Mouse (Mus musculus): ENCODE measurements at regions not wholly inside any gene's neighbourhood (a gene's known extent, or its start where the extent isn't known, plus 50 kb on each side); places are given as distances from the start of the nearest gene placed in this dataset.

GRCm38 (mm10) chr19:26439163-26439562, 165.7 kb upstream of the Smarca2 start:
- DNase-seq (no peak), ATAC-seq (ENCODE audit: low read depth) (no peak)

GRCm38 (mm10) chr19:26445309-26445708, 159.5 kb upstream of the Smarca2 start:
- Histone ChIP-seq H3K9me3 (replicated peaks) (no peaks in the 10 kb centered on the region), H3K4me2 (no peak overlapping the region), H3K4me3 (replicated peaks) (no peak overlapping the region), H3K4me1 (replicated peaks) (no peaks in the 10 kb centered on the region), H3K9ac (no peak overlapping the region), H3K27ac (no peak overlapping the region), H3K27me3 (no peaks in the 10 kb centered on the region), H3K36me3 (no peaks in the 10 kb centered on the region)
- no peak for DNase-seq
- WGBS (ENCODE audit: insufficient replicate concordance): 56% methylated on average over 4 of the region's 4 CpGs
- no peak for ATAC-seq (ENCODE audit: low read depth)

More at GRCm38 (mm10) chr19:26439163-26439562, 165.7 kb upstream of the Smarca2 start:
- Histone ChIP-seq H3K4me3 (replicated peaks) (no peak overlapping the region), H3K4me2 (no peak overlapping the region), H3K27ac (no peak overlapping the region), H3K4me1 (replicated peaks) (no peaks in the 10 kb centered on the region), H3K9me3 (replicated peaks) (no peaks in the 10 kb centered on the region), H3K9ac (no peak overlapping the region), H3K27me3 (no peaks in the 10 kb centered on the region), H3K36me3 (no peaks in the 10 kb centered on the region)
- WGBS (ENCODE audit: insufficient replicate concordance): 39% methylated on average over 2 of the region's 2 CpGs

GRCm38 (mm10) chr19:26447427-26448023, 157.3 kb upstream of the Smarca2 start:
- no peaks in the 10 kb centered on the region for H3K9me3 ChIP-seq (replicated peaks)
- H3K4me1 ChIP-seq (replicated peaks): no peaks in the 10 kb centered on the region
- DNase-seq (no peak), ATAC-seq (ENCODE audit: low read depth) (no peak)
- H3K4me3 ChIP-seq (replicated peaks): no peak overlapping the region
- H3K27ac ChIP-seq: no peak overlapping the region
- H3K36me3 ChIP-seq: no peaks in the 10 kb centered on the region
- H3K9ac ChIP-seq: no peak overlapping the region
- WGBS (ENCODE audit: insufficient replicate concordance): 71% methylated on average over 7 of the region's 7 CpGs
- no peaks in the 10 kb centered on the region for H3K27me3 ChIP-seq
- no peak overlapping the region for H3K4me2 ChIP-seq

- Histone ChIP-seq H3K4me2 (no peak overlapping the region), H3K27ac (no peak overlapping the region), H3K9ac (no peak overlapping the region), H3K27me3 (no peaks in the 10 kb centered on the region), H3K4me1 (replicated peaks) (no peaks in the 10 kb centered on the region), H3K9me3 (replicated peaks) (no peaks in the 10 kb centered on the region), H3K36me3 (no peaks in the 10 kb centered on the region), H3K4me3 (replicated peaks) (no peak overlapping the region)
- DNase-seq: no peak
- ATAC-seq (ENCODE audit: low read depth): no peak
- WGBS (ENCODE audit: insufficient replicate concordance): 35% methylated on average over 4 of the region's 4 CpGs
Measured at GRCm38 (mm10) chr19:26461712-26462111, 143.1 kb upstream of the Smarca2 start.

GRCm38 (mm10) chr19:26465228-26465627, 139.6 kb upstream of the Smarca2 start:
- Histone ChIP-seq H3K36me3 (no peaks in the 10 kb centered on the region), H3K9ac (no peak overlapping the region), H3K27ac (no peak overlapping the region), H3K9me3 (replicated peaks) (no peaks in the 10 kb centered on the region), H3K4me2 (no peak overlapping the region), H3K4me1 (replicated peaks) (no peaks in the 10 kb centered on the region), H3K27me3 (no peaks in the 10 kb centered on the region), H3K4me3 (replicated peaks) (no peak overlapping the region)
- 41% methylated on average over 2 of the region's 2 CpGs for WGBS (ENCODE audit: insufficient replicate concordance)
- ATAC-seq (ENCODE audit: low read depth) (no peak), DNase-seq (no peak)

GRCm38 (mm10) chr19:26466244-26466643, 138.6 kb upstream of the Smarca2 start:
- Histone ChIP-seq H3K4me2 (no peak overlapping the region), H3K9me3 (replicated peaks) (no peaks in the 10 kb centered on the region), H3K27ac (no peak overlapping the region), H3K4me3 (replicated peaks) (no peak overlapping the region), H3K9ac (no peak overlapping the region), H3K27me3 (no peaks in the 10 kb centered on the region), H3K4me1 (replicated peaks) (no peaks in the 10 kb centered on the region), H3K36me3 (no peaks in the 10 kb centered on the region)
- WGBS (ENCODE audit: insufficient replicate concordance): 70% methylated on average over 4 of the region's 4 CpGs
- no peak for ATAC-seq (ENCODE audit: low read depth)
- DNase-seq: no peak

- no peaks in the 10 kb centered on the region for H3K9me3 ChIP-seq (replicated peaks)
- DNase-seq (no peak), ATAC-seq (ENCODE audit: low read depth) (no peak)
- WGBS (ENCODE audit: insufficient replicate concordance): 48% methylated on average over 5 of the region's 5 CpGs
- no peak overlapping the region for H3K9ac ChIP-seq
- no peak overlapping the region for H3K4me2 ChIP-seq
- no peak overlapping the region for H3K27ac ChIP-seq
- no peaks in the 10 kb centered on the region for H3K4me1 ChIP-seq (replicated peaks)
- no peak overlapping the region for H3K4me3 ChIP-seq (replicated peaks)
- no peaks in the 10 kb centered on the region for H3K36me3 ChIP-seq
- no peaks in the 10 kb centered on the region for H3K27me3 ChIP-seq
Measured at GRCm38 (mm10) chr19:26467179-26467651, 137.6 kb upstream of the Smarca2 start.

GRCm38 (mm10) chr19:26472659-26473058, 132.2 kb upstream of the Smarca2 start:
- H3K4me1 ChIP-seq (replicated peaks): no peaks in the 10 kb centered on the region
- no peak overlapping the region for H3K4me2 ChIP-seq
- no peak overlapping the region for H3K9ac ChIP-seq
- no peaks in the 10 kb centered on the region for H3K9me3 ChIP-seq (replicated peaks)
- no peak for DNase-seq
- no peak overlapping the region for H3K4me3 ChIP-seq (replicated peaks)
- whole genome bisulfite sequencing (ENCODE audit: insufficient replicate concordance): 26% methylated on average over 1 of the region's 1 CpGs
- no peak for ATAC-seq (ENCODE audit: low read depth)
- no peak overlapping the region for H3K27ac ChIP-seq
- H3K27me3 ChIP-seq: no peaks in the 10 kb centered on the region
- H3K36me3 ChIP-seq: no peaks in the 10 kb centered on the region

- no peak for DNase-seq
- 54% methylated on average over 3 of the region's 3 CpGs for WGBS (ENCODE audit: insufficient replicate concordance)
- H3K36me3 ChIP-seq: no peaks in the 10 kb centered on the region
- no peaks in the 10 kb centered on the region for H3K4me1 ChIP-seq (replicated peaks)
- no peak for ATAC-seq (ENCODE audit: low read depth)
- no peak overlapping the region for H3K4me2 ChIP-seq
- H3K27ac ChIP-seq: no peak overlapping the region
- H3K9me3 ChIP-seq (replicated peaks): no peaks in the 10 kb centered on the region
- H3K27me3 ChIP-seq: no peaks in the 10 kb centered on the region
- no peak overlapping the region for H3K9ac ChIP-seq
- H3K4me3 ChIP-seq (replicated peaks): no peak overlapping the region
Measured at GRCm38 (mm10) chr19:26473211-26473610, 131.6 kb upstream of the Smarca2 start.

GRCm38 (mm10) chr19:26475197-26475596, 129.7 kb upstream of the Smarca2 start:
- no peak overlapping the region for H3K27ac ChIP-seq
- H3K27me3 ChIP-seq: no peaks in the 10 kb centered on the region
- H3K4me3 ChIP-seq (replicated peaks): no peak overlapping the region
- DNase-seq (no peak), ATAC-seq (ENCODE audit: low read depth) (no peak)
- 79% methylated on average over 2 of the region's 2 CpGs for WGBS (ENCODE audit: insufficient replicate concordance)
- H3K36me3 ChIP-seq: no peaks in the 10 kb centered on the region
- no peak overlapping the region for H3K9ac ChIP-seq
- H3K4me1 ChIP-seq (replicated peaks): no peaks in the 10 kb centered on the region
- H3K9me3 ChIP-seq (replicated peaks): no peaks in the 10 kb centered on the region
- no peak overlapping the region for H3K4me2 ChIP-seq

- 49% methylated on average over 2 of the region's 2 CpGs for WGBS (ENCODE audit: insufficient replicate concordance)
- Histone ChIP-seq H3K27me3 (no peaks in the 10 kb centered on the region), H3K9me3 (replicated peaks) (no peaks in the 10 kb centered on the region), H3K27ac (no peak overlapping the region), H3K4me2 (no peak overlapping the region), H3K4me3 (replicated peaks) (no peak overlapping the region), H3K4me1 (replicated peaks) (no peaks in the 10 kb centered on the region), H3K36me3 (no peaks in the 10 kb centered on the region), H3K9ac (no peak overlapping the region)
- ATAC-seq (ENCODE audit: low read depth) (no peak), DNase-seq (no peak)
Measured at GRCm38 (mm10) chr19:26475754-26476153, 129.1 kb upstream of the Smarca2 start.

GRCm38 (mm10) chr19:26478055-26478737, 126.7 kb upstream of the Smarca2 start:
- 64% methylated on average over 16 of the region's 16 CpGs for WGBS (ENCODE audit: insufficient replicate concordance)
- no peak for DNase-seq

More at GRCm38 (mm10) chr19:26478055-26478737, 126.7 kb upstream of the Smarca2 start:
- H3K4me3 ChIP-seq (replicated peaks): no peak overlapping the region
- no peaks in the 10 kb centered on the region for H3K36me3 ChIP-seq
- no peak overlapping the region for H3K9ac ChIP-seq
- H3K4me1 ChIP-seq (replicated peaks): no peaks in the 10 kb centered on the region
- H3K27me3 ChIP-seq: no peaks in the 10 kb centered on the region
- no peak overlapping the region for H3K27ac ChIP-seq
- ATAC-seq (ENCODE audit: low read depth): no peak
- H3K4me2 ChIP-seq: no peak overlapping the region
- H3K9me3 ChIP-seq (replicated peaks): no peaks in the 10 kb centered on the region

All from liver, embryonic 13.5 days (tissue).